Mouse (Mus musculus) embryonic facial prominence, embryonic 15.5 days (tissue): Measurements from ENCODE around the gene Lor. TPM values are rescaled to one million over a fixed set of nuclear protein-coding genes. Genes with fewer than 3 reads are reported as not detected.

Experiments used
- ATAC-seq: fragments of 200-750 bp; cut with Nextera tagmentation; 2 replicates; pipeline ENCODE4 v1.8.0; 2017; ENCODE audit warnings: low read depth, moderate TSS enrichment; ENCODE audit not compliant: insufficient number of reproducible peaks, low FRiP score, low TSS enrichment
- H3K27ac ChIP-seq: fragments of 300-500 bp; sonication (generic); replicated peaks from 2 replicates; pipeline ENCODE4 v1.5.1; 2015; ENCODE audit warnings: mild to moderate bottlenecking, inconsistent platforms
- H3K27me3 ChIP-seq: fragments of 300-500 bp; sonication (generic); 2 replicates; pipeline ENCODE4 v1.6.1; 2015; ENCODE audit warnings: inconsistent platforms
- H3K36me3 ChIP-seq: fragments of 300-500 bp; sonication (generic); 2 replicates; pipeline ENCODE4 v1.6.1; 2015; ENCODE audit warnings: mild to moderate bottlenecking, inconsistent platforms
- H3K4me1 ChIP-seq: fragments of 300-500 bp; sonication (generic); 2 replicates; pipeline ENCODE4 v1.6.1; 2015; ENCODE audit warnings: inconsistent platforms
- H3K4me2 ChIP-seq: fragments of 300-500 bp; sonication (generic); replicated peaks from 2 replicates; pipeline ENCODE4 v1.6.1; 2015; ENCODE audit warnings: mild to moderate bottlenecking, inconsistent platforms
- H3K4me3 ChIP-seq: fragments of 300-500 bp; sonication (generic); replicated peaks from 2 replicates; pipeline ENCODE4 v1.5.1; 2015; ENCODE audit warnings: mild to moderate bottlenecking, inconsistent platforms
- H3K9ac ChIP-seq: fragments of 300-500 bp; sonication (generic); 2 replicates; pipeline ENCODE4 v1.6.1; 2015; ENCODE audit warnings: inconsistent platforms
- H3K9me3 ChIP-seq: fragments of 300-500 bp; sonication (generic); replicated peaks from 2 replicates; pipeline ENCODE4 v1.6.1; 2016; ENCODE audit warnings: inconsistent platforms
- WGBS: fragments of 180-500 bp; shearing (Covaris S2); methylation state at CpG from one replicate; pipeline ENCODE4 v1.1.7; 2015; 5-methylcytosine and 5-hydroxymethylcytosine counted together
- polyA plus RNA-seq: library from polyadenylated mRNA; unstranded; fragments of >200 nt; fragmentation: Nextera tagmentation; extraction: Ambion mirVana; gene quantifications from 2 replicates; pipeline ENCODE4 v1.2.1, GENCODE M21; 2015

Lor gene
- 189 and 226 TPM in 2 replicates for polyA plus RNA-seq

GRCm38 (mm10) chr3:92083042-92083441 lies at the start of gene Lor:
Gene Lor (minus strand): TSS chr3:92083142.
- Histone ChIP-seq H3K4me1 (0 out of 2 replicates have a peak, but pooled peaks cover 3% of the 10 kb centered on the region), H3K9me3 (no peaks in the 10 kb centered on the region), H3K4me2 (peak within 1 kb of the TSS; percentile 98), H3K27me3 (peaks cover 34% of the 10 kb centered on the region), H3K9ac (no peak within 1 kb of the TSS), H3K27ac (no peak within 1 kb of the TSS), H3K36me3 (no peaks in the 10 kb centered on the region), H3K4me3 (peak within 1 kb of the TSS; percentile 70)
- ATAC-seq = no peak
- WGBS = 83% methylated on average over 2 of the region's 2 CpGs

GRCm38 (mm10) chr3:92123847-92124246 lies 40.9 kb upstream of the Lor start, which contains the start of gene Prr9:
Gene Prr9 (minus strand): TSS chr3:92123947.
- Histone ChIP-seq H3K4me1 (no peaks in the 10 kb centered on the region), H3K9me3 (no peaks in the 10 kb centered on the region), H3K9ac (no peak within 1 kb of the TSS), H3K4me3 (no peak within 1 kb of the TSS), H3K27ac (no peak within 1 kb of the TSS), H3K27me3 (no peaks in the 10 kb centered on the region), H3K4me2 (no peak within 1 kb of the TSS), H3K36me3 (no peaks in the 10 kb centered on the region)
- 70% methylated on average over 5 of the region's 5 CpGs for WGBS
- ATAC-seq = no peak

GRCm38 (mm10) chr3:92120902-92121301 lies 38.0 kb upstream of the Lor start:
- 77% methylated on average over 3 of the region's 3 CpGs for WGBS
- no peak overlapping the region for H3K27ac ChIP-seq
- H3K9ac ChIP-seq = no peak overlapping the region
- ATAC-seq = no peak
- no peaks in the 10 kb centered on the region for H3K4me1 ChIP-seq
- no peak overlapping the region for H3K4me2 ChIP-seq
- H3K4me3 ChIP-seq = no peak overlapping the region
- no peaks in the 10 kb centered on the region for H3K9me3 ChIP-seq
- H3K27me3 ChIP-seq = no peaks in the 10 kb centered on the region
- no peaks in the 10 kb centered on the region for H3K36me3 ChIP-seq

GRCm38 (mm10) chr3:92117930-92118329 lies 35.0 kb upstream of the Lor start:
- Histone ChIP-seq H3K36me3 (no peaks in the 10 kb centered on the region), H3K4me2 (no peak overlapping the region), H3K9ac (no peak overlapping the region), H3K27me3 (no peaks in the 10 kb centered on the region), H3K9me3 (no peaks in the 10 kb centered on the region), H3K4me1 (no peaks in the 10 kb centered on the region), H3K4me3 (no peak overlapping the region), H3K27ac (no peak overlapping the region)
- ATAC-seq = no peak
- WGBS = 33% methylated on average over 3 of the region's 3 CpGs

- no peak for ATAC-seq
- no peak overlapping the region for H3K9ac ChIP-seq
- no peak overlapping the region for H3K4me3 ChIP-seq
- no peaks in the 10 kb centered on the region for H3K36me3 ChIP-seq
- H3K27me3 ChIP-seq = no peaks in the 10 kb centered on the region
- H3K4me2 ChIP-seq = no peak overlapping the region
- H3K9me3 ChIP-seq = no peaks in the 10 kb centered on the region
- no peak overlapping the region for H3K27ac ChIP-seq
- no peaks in the 10 kb centered on the region for H3K4me1 ChIP-seq
Measured at GRCm38 (mm10) chr3:92111526-92111925, 28.6 kb upstream of the Lor start.

GRCm38 (mm10) chr3:92110790-92111189 lies 27.8 kb upstream of the Lor start:
- Histone ChIP-seq H3K4me2 (no peak overlapping the region), H3K4me3 (no peak overlapping the region), H3K9ac (no peak overlapping the region), H3K9me3 (no peaks in the 10 kb centered on the region), H3K27ac (no peak overlapping the region), H3K27me3 (no peaks in the 10 kb centered on the region), H3K36me3 (no peaks in the 10 kb centered on the region), H3K4me1 (no peaks in the 10 kb centered on the region)
- no peak for ATAC-seq

- Histone ChIP-seq H3K4me2 (no peak overlapping the region), H3K9me3 (no peaks in the 10 kb centered on the region), H3K4me1 (no peaks in the 10 kb centered on the region), H3K36me3 (no peaks in the 10 kb centered on the region), H3K27ac (no peak overlapping the region), H3K9ac (no peak overlapping the region), H3K27me3 (no peaks in the 10 kb centered on the region), H3K4me3 (no peak overlapping the region)
- no peak for ATAC-seq
- WGBS = 11% methylated on average over 6 of the region's 6 CpGs
Measured at GRCm38 (mm10) chr3:92106582-92106981, 23.6 kb upstream of the Lor start.

- H3K4me3 ChIP-seq = peak overlapping the region; percentile 70
- WGBS = under 1% methylated on average over 68 of the region's 76 CpGs
- 0 out of 2 replicates have a peak, but pooled peaks cover 3% of the 10 kb centered on the region for H3K4me1 ChIP-seq
- peak overlapping the region; percentile 98 for H3K4me2 ChIP-seq
- peak overlapping the region; percentile 40 for H3K9ac ChIP-seq
- peaks cover 34% of the 10 kb centered on the region for H3K27me3 ChIP-seq
- H3K36me3 ChIP-seq = no peaks in the 10 kb centered on the region
- peak; percentile 71 for ATAC-seq
- 0 out of 2 replicates have a peak overlapping the region, but pooled peaks have one; percentile 6 for H3K27ac ChIP-seq
- no peaks in the 10 kb centered on the region for H3K9me3 ChIP-seq
Measured at GRCm38 (mm10) chr3:92081285-92081931, 1.5 kb downstream of the Lor start.

- Histone ChIP-seq H3K9ac (peak overlapping the region; percentile 40), H3K4me3 (peak overlapping the region; percentile 70), H3K4me2 (peak overlapping the region; percentile 98), H3K27me3 (peaks cover 34% of the 10 kb centered on the region), H3K27ac (0 out of 2 replicates have a peak overlapping the region, but pooled peaks have one; percentile 6), H3K9me3 (no peaks in the 10 kb centered on the region), H3K36me3 (no peaks in the 10 kb centered on the region), H3K4me1 (0 out of 2 replicates have a peak, but pooled peaks cover 3% of the 10 kb centered on the region)
- under 1% methylated on average over 79 of the region's 82 CpGs for whole genome bisulfite sequencing
- ATAC-seq = peak; percentile 78
Measured at GRCm38 (mm10) chr3:92080462-92081284, 2.3 kb downstream of the Lor start.

- WGBS = 54% methylated on average over 6 of the region's 6 CpGs
- no peak overlapping the region for H3K4me2 ChIP-seq
- H3K36me3 ChIP-seq = no peaks in the 10 kb centered on the region
- no peaks in the 10 kb centered on the region for H3K4me1 ChIP-seq
- no peak overlapping the region for H3K27ac ChIP-seq
- H3K9me3 ChIP-seq = no peaks in the 10 kb centered on the region
- no peak overlapping the region for H3K9ac ChIP-seq
- ATAC-seq = no peak
- no peaks in the 10 kb centered on the region for H3K27me3 ChIP-seq
- H3K4me3 ChIP-seq = no peak overlapping the region
Measured at GRCm38 (mm10) chr3:92050382-92051054, 32.4 kb downstream of the Lor start.

GRCm38 (mm10) chr3:92033892-92034291 lies 49.0 kb downstream of the Lor start:
- no peak overlapping the region for H3K9ac ChIP-seq
- no peaks in the 10 kb centered on the region for H3K27me3 ChIP-seq
- H3K36me3 ChIP-seq = no peaks in the 10 kb centered on the region
- WGBS = 46% methylated on average over 1 of the region's 1 CpGs
- H3K4me2 ChIP-seq = no peak overlapping the region
- peak overlapping the region; percentile 68; the same call in 1 of the 2 replicates for H3K27ac ChIP-seq
- no peak for ATAC-seq
- H3K9me3 ChIP-seq = no peaks in the 10 kb centered on the region
- no peak overlapping the region for H3K4me3 ChIP-seq
- H3K4me1 ChIP-seq = no peaks in the 10 kb centered on the region
